Mouse (Mus musculus): ENCODE measurements around the gene Ddit4. TPM values are rescaled to one million over a fixed set of nuclear protein-coding genes. Genes with fewer than 3 reads are reported as not detected.

The Ddit4 gene
- polyA plus RNA-seq, 1 experiment, result 34.2 TPM

GRCm38 (mm10) chr10:59916159-59916558 is 35.5 kb downstream of the Ddit4 start:
- Histone ChIP-seq H3K27ac (ENCODE audit: control insufficient read depth, insufficient read depth, low read depth, low read length, poor library complexity) (no peak overlapping the region), H3K4me1 (ENCODE audit: control insufficient read depth, insufficient read depth, low read length) (peaks cover 1% of the 10 kb centered on the region; the same call in 1 of the 2 replicates), H3K4me3 (replicated peaks; ENCODE audit: control insufficient read depth, low read depth, low read length) (no peak overlapping the region)
- no peak for TF ChIP-seq POLR2A (IDR thresholded peaks at IDR 0.05; ENCODE audit: borderline replicate concordance, control insufficient read depth, low read depth, low read length)
- TF ChIP-seq CTCF (IDR thresholded peaks at IDR 0.05; ENCODE audit: control insufficient read depth, insufficient read depth, low read length), result no peak
- WGBS, result 3% methylated on average over 4 of the region's 4 CpGs

GRCm38 (mm10) chr10:59915196-59915962 is 36.3 kb downstream of the Ddit4 start:
- WGBS, result 78% methylated on average over 8 of the region's 8 CpGs
- TF ChIP-seq POLR2A (IDR thresholded peaks at IDR 0.05; ENCODE audit: borderline replicate concordance, control insufficient read depth, low read depth, low read length), result no peak
- TF ChIP-seq CTCF (IDR thresholded peaks at IDR 0.05; ENCODE audit: control insufficient read depth, insufficient read depth, low read length), result no peak
- Histone ChIP-seq H3K27ac (ENCODE audit: control insufficient read depth, insufficient read depth, low read depth, low read length, poor library complexity) (no peak overlapping the region), H3K4me1 (ENCODE audit: control insufficient read depth, insufficient read depth, low read length) (peaks cover 2% of the 10 kb centered on the region; the same call in 1 of the 2 replicates), H3K4me3 (replicated peaks; ENCODE audit: control insufficient read depth, low read depth, low read length) (no peak overlapping the region)

- H3K4me1 ChIP-seq (ENCODE audit: control insufficient read depth, insufficient read depth, low read length), result peaks cover 10% of the 10 kb centered on the region
- no peak overlapping the region for H3K4me3 ChIP-seq (replicated peaks; ENCODE audit: control insufficient read depth, low read depth, low read length)
- WGBS, result 18% methylated on average over 25 of the region's 25 CpGs
- no peak overlapping the region for H3K27ac ChIP-seq (ENCODE audit: control insufficient read depth, insufficient read depth, low read depth, low read length, poor library complexity)
- TF ChIP-seq CTCF (IDR thresholded peaks at IDR 0.05; ENCODE audit: control insufficient read depth, insufficient read depth, low read length), result no peak
- no peak for TF ChIP-seq POLR2A (IDR thresholded peaks at IDR 0.05; ENCODE audit: borderline replicate concordance, control insufficient read depth, low read depth, low read length)
Observed at GRCm38 (mm10) chr10:59911561-59912198, 40.0 kb downstream of the Ddit4 start.

GRCm38 (mm10) chr10:59911091-59911490 is 40.5 kb downstream of the Ddit4 start:
- WGBS, result 19% methylated on average over 6 of the region's 6 CpGs
- TF ChIP-seq CTCF (IDR thresholded peaks at IDR 0.05; ENCODE audit: control insufficient read depth, insufficient read depth, low read length), result no peak
- TF ChIP-seq POLR2A (IDR thresholded peaks at IDR 0.05; ENCODE audit: borderline replicate concordance, control insufficient read depth, low read depth, low read length), result no peak
- no peak overlapping the region for H3K4me3 ChIP-seq (replicated peaks; ENCODE audit: control insufficient read depth, low read depth, low read length)
- peaks cover 10% of the 10 kb centered on the region for H3K4me1 ChIP-seq (ENCODE audit: control insufficient read depth, insufficient read depth, low read length)
- H3K27ac ChIP-seq (ENCODE audit: control insufficient read depth, insufficient read depth, low read depth, low read length, poor library complexity), result no peak overlapping the region

GRCm38 (mm10) chr10:59909357-59909847 is 42.2 kb downstream of the Ddit4 start:
- no peak for TF ChIP-seq CTCF (IDR thresholded peaks at IDR 0.05; ENCODE audit: control insufficient read depth, insufficient read depth, low read length)
- no peak for TF ChIP-seq POLR2A (IDR thresholded peaks at IDR 0.05; ENCODE audit: borderline replicate concordance, control insufficient read depth, low read depth, low read length)
- WGBS, result 5% methylated on average over 14 of the region's 14 CpGs
- Histone ChIP-seq H3K4me1 (ENCODE audit: control insufficient read depth, insufficient read depth, low read length) (peaks cover 10% of the 10 kb centered on the region), H3K4me3 (replicated peaks; ENCODE audit: control insufficient read depth, low read depth, low read length) (no peak overlapping the region), H3K27ac (ENCODE audit: control insufficient read depth, insufficient read depth, low read depth, low read length, poor library complexity) (peak overlapping the region; percentile 62)

GRCm38 (mm10) chr10:59908776-59909315 is 42.8 kb downstream of the Ddit4 start:
- Histone ChIP-seq H3K4me3 (replicated peaks; ENCODE audit: control insufficient read depth, low read depth, low read length) (no peak overlapping the region), H3K27ac (ENCODE audit: control insufficient read depth, insufficient read depth, low read depth, low read length, poor library complexity) (peak overlapping the region; percentile 4; the same call in 1 of the 2 replicates), H3K4me1 (ENCODE audit: control insufficient read depth, insufficient read depth, low read length) (peaks cover 10% of the 10 kb centered on the region)
- WGBS, result 25% methylated on average over 7 of the region's 7 CpGs
- no peak for TF ChIP-seq CTCF (IDR thresholded peaks at IDR 0.05; ENCODE audit: control insufficient read depth, insufficient read depth, low read length)
- TF ChIP-seq POLR2A (IDR thresholded peaks at IDR 0.05; ENCODE audit: borderline replicate concordance, control insufficient read depth, low read depth, low read length), result no peak

- Histone ChIP-seq H3K4me3 (replicated peaks; ENCODE audit: control insufficient read depth, low read depth, low read length) (no peak overlapping the region), H3K4me1 (ENCODE audit: control insufficient read depth, insufficient read depth, low read length) (peaks cover 12% of the 10 kb centered on the region), H3K27ac (ENCODE audit: control insufficient read depth, insufficient read depth, low read depth, low read length, poor library complexity) (peak overlapping the region; percentile 92)
- 6% methylated on average over 7 of the region's 7 CpGs for WGBS
- TF ChIP-seq POLR2A (IDR thresholded peaks at IDR 0.05; ENCODE audit: borderline replicate concordance, control insufficient read depth, low read depth, low read length) (0 out of 2 replicates have a peak, but pooled peaks have one; percentile 31), CTCF (IDR thresholded peaks at IDR 0.05; ENCODE audit: control insufficient read depth, insufficient read depth, low read length) (no peak)
Observed at GRCm38 (mm10) chr10:59907695-59908299, 43.8 kb downstream of the Ddit4 start.

Measured in bone marrow, adult 2 months (tissue).